Mouse (Mus musculus) stomach, embryonic 15.5 days (tissue): ENCODE measurements around the gene Obp2a. TPM values are rescaled to one million over a fixed set of nuclear protein-coding genes. Genes with fewer than 3 reads are reported as not detected.
"Not testable (repeated sequence)": the region's sequence is repeated elsewhere in the genome, so short reads cannot be mapped to it uniquely, and the experiment has no call there.

Experiments
- ATAC-seq: fragments of 200-750 bp; cut with Nextera tagmentation; 2 replicates; pipeline ENCODE4 v1.8.0; 2017; ENCODE audit warnings: low read depth, moderate number of reproducible peaks, moderate TSS enrichment; ENCODE audit not compliant: insufficient read depth, low FRiP score
- H3K27ac ChIP-seq: fragments of 300-500 bp; sonication (generic); 2 replicates; pipeline ENCODE4 v1.5.1; 2015; ENCODE audit warnings: mild to moderate bottlenecking, inconsistent platforms
- H3K27me3 ChIP-seq: fragments of 300-500 bp; sonication (generic); replicated peaks from 2 replicates; pipeline ENCODE4 v1.6.1; 2015; ENCODE audit warnings: inconsistent platforms
- H3K36me3 ChIP-seq: fragments of 300-500 bp; sonication (generic); 2 replicates; pipeline ENCODE4 v1.6.1; 2015; ENCODE audit warnings: inconsistent platforms
- H3K4me1 ChIP-seq: fragments of 300-500 bp; sonication (generic); 2 replicates; pipeline ENCODE4 v1.6.1; 2015; ENCODE audit warnings: inconsistent platforms
- H3K4me2 ChIP-seq: fragments of 300-500 bp; sonication (generic); 2 replicates; pipeline ENCODE4 v1.6.1; 2015; ENCODE audit warnings: mild to moderate bottlenecking, inconsistent platforms
- H3K4me3 ChIP-seq: fragments of 300-500 bp; sonication (generic); replicated peaks from 2 replicates; pipeline ENCODE4 v1.5.1; 2015; ENCODE audit warnings: inconsistent platforms
- H3K9ac ChIP-seq: fragments of 300-500 bp; sonication (generic); 2 replicates; pipeline ENCODE4 v1.6.1; 2015; ENCODE audit warnings: inconsistent platforms
- H3K9me3 ChIP-seq: fragments of 300-500 bp; sonication (generic); 2 replicates; pipeline ENCODE4 v1.6.1; 2016; ENCODE audit warnings: inconsistent platforms
- WGBS: fragments of 180-500 bp; shearing (Covaris S2); methylation state at CpG from one replicate; pipeline ENCODE4 v1.1.7; 2015; 5-methylcytosine and 5-hydroxymethylcytosine counted together
- polyA plus RNA-seq: library from polyadenylated mRNA; unstranded; fragments of >200 nt; fragmentation: Nextera tagmentation; extraction: Ambion mirVana; gene quantifications from 2 replicates; pipeline ENCODE4 v1.2.1, GENCODE M21; 2015

Obp2a gene
- polyA plus RNA-seq, 1 experiment from 2014 or later = not detected

DNA sequence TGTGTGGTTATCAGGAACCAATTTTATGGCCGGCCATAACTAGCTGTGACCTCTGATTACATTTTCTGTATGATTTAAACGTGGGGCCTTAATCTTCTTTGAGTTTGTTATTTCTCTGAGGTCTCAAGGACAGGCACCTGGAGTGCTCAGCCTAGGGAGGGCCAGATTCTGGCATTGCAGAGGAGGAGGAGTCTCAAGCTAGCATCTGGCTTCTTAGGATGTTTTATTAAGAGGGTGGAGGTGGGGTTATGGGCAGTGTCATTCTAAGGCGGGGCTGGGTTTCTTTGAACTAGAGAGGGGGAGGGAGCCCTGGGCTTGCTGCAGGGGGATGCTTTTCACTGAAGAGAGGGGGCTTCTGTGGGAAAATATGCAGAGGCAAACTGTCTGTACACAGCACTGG is 11.8 kb downstream of the Obp2a start:
- not testable (repeated sequence) for H3K4me3 ChIP-seq, H3K4me2 ChIP-seq, H3K27me3 ChIP-seq, H3K9me3 ChIP-seq, H3K4me1 ChIP-seq, H3K9ac ChIP-seq, H3K27ac ChIP-seq, H3K36me3 ChIP-seq
- 0 out of 2 replicates have a peak, but pooled peaks have one; percentile 25 for ATAC-seq
- WGBS = 16% methylated on average over 3 of the region's 3 CpGs

GRCm38 (mm10) chr2:25717222-25717621 is 17.4 kb downstream of the Obp2a start:
- no peak for ATAC-seq

GRCm38 (mm10) chr2:25733199-25733930 is 33.5 kb downstream of the Obp2a start:
- Histone ChIP-seq H3K9ac (no peak overlapping the region), H3K4me2 (no peak overlapping the region), H3K4me3 (no peak overlapping the region), H3K36me3 (no peaks in the 10 kb centered on the region), H3K27me3 (no peaks in the 10 kb centered on the region), H3K9me3 (no peaks in the 10 kb centered on the region), H3K27ac (no peak overlapping the region), H3K4me1 (no peaks in the 10 kb centered on the region)
- WGBS = 46% methylated on average over 2 of the region's 2 CpGs
- no peak for ATAC-seq

More at GRCm38 (mm10) chr2:25717222-25717621, 17.4 kb downstream of the Obp2a start:
- no peaks in the 10 kb centered on the region for H3K9me3 ChIP-seq
- no peak overlapping the region for H3K27ac ChIP-seq
- H3K4me3 ChIP-seq = no peak overlapping the region
- no peaks in the 10 kb centered on the region for H3K4me1 ChIP-seq
- no peaks in the 10 kb centered on the region for H3K27me3 ChIP-seq
- H3K36me3 ChIP-seq = no peaks in the 10 kb centered on the region
- no peak overlapping the region for H3K4me2 ChIP-seq
- no peak overlapping the region for H3K9ac ChIP-seq

GRCm38 (mm10) chr2:25736709-25737108 is 36.9 kb downstream of the Obp2a start, which contains the start of gene Obp2b:
TSS of gene Obp2b (plus strand) at chr2:25737009.
- not testable (repeated sequence) for ATAC-seq, H3K9ac ChIP-seq, H3K9me3 ChIP-seq, H3K27ac ChIP-seq, H3K4me3 ChIP-seq, H3K27me3 ChIP-seq, H3K4me1 ChIP-seq, H3K36me3 ChIP-seq, H3K4me2 ChIP-seq
- WGBS = 65% methylated on average over 3 of the region's 3 CpGs

- ATAC-seq = no peak
- 72% methylated on average over 1 of the region's 1 CpGs for WGBS
Observed at GRCm38 (mm10) chr2:25741671-25742070, 41.8 kb downstream of the Obp2a start.

More at GRCm38 (mm10) chr2:25741671-25742070, 41.8 kb downstream of the Obp2a start:
- H3K4me1 ChIP-seq = no peaks in the 10 kb centered on the region
- H3K9me3 ChIP-seq = no peaks in the 10 kb centered on the region
- no peaks in the 10 kb centered on the region for H3K36me3 ChIP-seq
- H3K27me3 ChIP-seq = no peaks in the 10 kb centered on the region
- no peak overlapping the region for H3K4me2 ChIP-seq
- H3K4me3 ChIP-seq = no peak overlapping the region
- no peak overlapping the region for H3K27ac ChIP-seq
- H3K9ac ChIP-seq = no peak overlapping the region

Other genes with a start within 250 kb of the Obp2a start
- 11.9 and 26.5 TPM in 2 replicates for gene Clic3, start 243.2 kb upstream of the Obp2a start, polyA plus RNA-seq
- gene Paxx, start 238.9 kb upstream of the Obp2a start, polyA plus RNA-seq = 35.3 and 37.4 TPM in 2 replicates
- gene Ptgds, start 230.0 kb upstream of the Obp2a start, polyA plus RNA-seq = 6.8 and 7.5 TPM in 2 replicates
- not detected in 2 replicates for gene Lcn12, start 206.1 kb upstream of the Obp2a start, polyA plus RNA-seq
- gene Fbxw5, start 199.3 kb upstream of the Obp2a start, polyA plus RNA-seq = 64.4 and 71.4 TPM in 2 replicates
- 8.3 and 8.6 TPM in 2 replicates for gene C8g, start 198.3 kb upstream of the Obp2a start, polyA plus RNA-seq
- 29.4 and 31.2 TPM in 2 replicates for gene Traf2, start 153.1 kb upstream of the Obp2a start, polyA plus RNA-seq
- 371 and 375 TPM in 2 replicates for gene Edf1, start 142.2 kb upstream of the Obp2a start, polyA plus RNA-seq
- 74.5 and 104 TPM in 2 replicates for gene Mamdc4, start 125.2 kb upstream of the Obp2a start, polyA plus RNA-seq
- 144 and 151 TPM in 2 replicates for gene Phpt1, start 124.8 kb upstream of the Obp2a start, polyA plus RNA-seq
- 1.0 and 1.1 TPM in 2 replicates for gene Ajm1, start 118.3 kb upstream of the Obp2a start, polyA plus RNA-seq
- 64.2 and 65.6 TPM in 2 replicates for gene Rabl6, start 91.5 kb upstream of the Obp2a start, polyA plus RNA-seq
- gene Ccdc183, start 82.4 kb upstream of the Obp2a start, polyA plus RNA-seq = 0.19 and 0.21 TPM in 2 replicates
- gene Tmem141, start 78.0 kb upstream of the Obp2a start, polyA plus RNA-seq = 24.3 and 25.0 TPM in 2 replicates
- 4.0 and 6.2 TPM in 2 replicates for gene Fcna, start 72.0 kb upstream of the Obp2a start, polyA plus RNA-seq
- gene Lcn8, start 46.9 kb upstream of the Obp2a start, polyA plus RNA-seq = not detected in 2 replicates
- not detected in 2 replicates for gene Lcn5, start 42.1 kb upstream of the Obp2a start, polyA plus RNA-seq
- not detected in 2 replicates for gene Lcn6, start 23.3 kb upstream of the Obp2a start, polyA plus RNA-seq
- gene Lcn10, start 17.3 kb upstream of the Obp2a start, polyA plus RNA-seq = not detected in 2 replicates
- 79.4 and 83.4 TPM in 2 replicates for gene Bmyc, start 6.7 kb downstream of the Obp2a start, polyA plus RNA-seq
- gene Obp2b, start 37.0 kb downstream of the Obp2a start, polyA plus RNA-seq = not detected in 2 replicates
- not detected in 2 replicates for gene Lcn3, start 65.5 kb downstream of the Obp2a start, polyA plus RNA-seq
- not detected in 2 replicates for gene Lcn11, start 77.0 kb downstream of the Obp2a start, polyA plus RNA-seq
- gene Gm13539, start 82.2 kb downstream of the Obp2a start, polyA plus RNA-seq = not detected in 2 replicates
- gene Glt6d1, start 115.8 kb downstream of the Obp2a start, polyA plus RNA-seq = not detected in 2 replicates
- not detected in 2 replicates for gene Lcn9, start 123.1 kb downstream of the Obp2a start, polyA plus RNA-seq
- not detected in 2 replicates for gene Sohlh1, start 147.2 kb downstream of the Obp2a start, polyA plus RNA-seq
- gene Kcnt1, start 163.7 kb downstream of the Obp2a start, polyA plus RNA-seq = 0.39 and 0.62 TPM in 2 replicates